Mouse (Mus musculus) midbrain, embryonic 15.5 days (tissue): ENCODE measurements around the gene Abhd14a. TPM values are rescaled to one million over a fixed set of nuclear protein-coding genes. Genes with fewer than 3 reads are reported as not detected.
A peak's percentile ranks its signal among the peaks of the same experiment; 100 is the strongest.

Experiments used
- ATAC-seq: fragments of 200-750 bp; cut with Nextera tagmentation; replicated peaks from 2 replicates; pipeline ENCODE4 v1.8.0; 2017; ENCODE audit warnings: moderate TSS enrichment
- H3K27ac ChIP-seq: fragments of 300-500 bp; sonication (generic); 2 replicates; pipeline ENCODE4 v1.5.1; 2015; ENCODE audit warnings: mild to moderate bottlenecking, inconsistent platforms
- H3K27me3 ChIP-seq: fragments of 300-500 bp; sonication (generic); replicated peaks from 2 replicates; pipeline ENCODE4 v1.6.1; 2015; ENCODE audit warnings: inconsistent platforms
- H3K36me3 ChIP-seq: fragments of 300-500 bp; sonication (generic); replicated peaks from 2 replicates; pipeline ENCODE4 v1.6.1; 2015; ENCODE audit warnings: inconsistent platforms
- H3K4me1 ChIP-seq: fragments of 300-500 bp; sonication (generic); 2 replicates; pipeline ENCODE4 v1.6.1; 2015; ENCODE audit warnings: inconsistent platforms
- H3K4me2 ChIP-seq: fragments of 300-500 bp; sonication (generic); 2 replicates; pipeline ENCODE4 v1.6.1; 2015; ENCODE audit warnings: inconsistent platforms, mild to moderate bottlenecking, moderate library complexity
- H3K4me3 ChIP-seq: fragments of 300-500 bp; sonication (generic); 2 replicates; pipeline ENCODE4 v1.5.1; 2015; ENCODE audit warnings: mild to moderate bottlenecking, inconsistent platforms
- H3K9ac ChIP-seq: fragments of 300-500 bp; sonication (generic); 2 replicates; pipeline ENCODE4 v1.6.1; 2015; ENCODE audit warnings: mild to moderate bottlenecking, inconsistent platforms
- H3K9me3 ChIP-seq: fragments of 300-500 bp; sonication (generic); 2 replicates; pipeline ENCODE4 v1.6.1; 2016; ENCODE audit warnings: inconsistent platforms
- WGBS: fragments of 180-500 bp; shearing (Covaris S2); methylation state at CpG from one replicate; pipeline ENCODE4 v1.1.7; 2015; ENCODE audit warnings: mixed read lengths; 5-methylcytosine and 5-hydroxymethylcytosine counted together
- polyA plus RNA-seq: library from polyadenylated mRNA; unstranded; fragments of >200 nt; fragmentation: Nextera tagmentation; extraction: Ambion mirVana; gene quantifications from 2 replicates; pipeline ENCODE4 v1.2.1, GENCODE M21; 2015

Abhd14a gene
- polyA plus RNA-seq, 1 experiment from 2014 or later: 71.3 TPM

DNA sequence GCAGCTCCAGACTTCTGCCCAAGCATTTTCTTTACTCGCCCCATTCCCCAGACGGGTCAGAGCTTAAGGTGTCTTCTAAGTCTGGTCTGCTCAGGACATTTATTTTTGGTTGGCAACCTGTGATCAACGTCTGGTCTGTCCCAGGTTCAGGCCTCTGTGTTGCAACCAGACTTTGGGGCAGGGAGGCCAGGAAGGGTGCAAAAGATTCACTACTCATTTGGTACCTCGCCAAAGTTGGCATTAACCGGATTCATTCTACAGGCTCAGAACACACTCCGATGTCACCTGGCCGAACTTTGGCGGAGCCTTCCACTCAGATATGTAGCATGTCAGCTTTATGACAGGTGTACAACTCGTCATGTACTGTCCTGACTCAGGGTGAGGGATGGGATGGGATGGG, 473 bp upstream of the Abhd14a start:
- peak; percentile 43; the same call in 1 of the 2 replicates for ATAC-seq
- 42% methylated on average over 9 of the region's 9 CpGs for WGBS
- peak overlapping the region; percentile 66; the same call in 1 of the 2 replicates for H3K9ac ChIP-seq
- H3K9me3 ChIP-seq: no peaks in the 10 kb centered on the region
- H3K4me3 ChIP-seq: peak overlapping the region; percentile 45
- peak overlapping the region; percentile 76 for H3K4me2 ChIP-seq
- no peaks in the 10 kb centered on the region for H3K36me3 ChIP-seq
- peaks cover 40% of the 10 kb centered on the region for H3K4me1 ChIP-seq
- H3K27me3 ChIP-seq: no peaks in the 10 kb centered on the region
- peak overlapping the region; percentile 70 for H3K27ac ChIP-seq

DNA sequence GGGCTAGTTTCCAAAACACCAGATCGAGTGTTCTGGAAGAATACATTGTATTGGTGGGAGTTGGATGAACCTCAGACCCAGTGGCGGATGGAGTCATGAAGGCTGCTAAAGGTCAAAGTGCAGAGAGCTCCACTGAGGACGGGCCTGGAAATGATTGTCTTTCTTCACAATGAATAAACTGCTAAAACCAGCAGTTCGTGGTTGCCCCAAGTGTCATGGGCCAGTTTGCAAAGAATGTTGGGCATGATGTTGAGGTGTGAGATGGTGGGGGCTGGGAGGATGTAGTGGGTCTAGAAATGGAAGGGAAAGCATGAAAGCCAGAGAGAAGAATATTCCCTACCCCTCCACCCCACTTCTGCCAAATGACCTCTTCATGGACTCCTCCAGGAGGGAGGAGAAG, 2.6 kb downstream of the Abhd14a start:
- Histone ChIP-seq H3K36me3 (no peaks in the 10 kb centered on the region), H3K4me2 (no peak overlapping the region), H3K4me3 (no peak overlapping the region), H3K9ac (no peak overlapping the region), H3K4me1 (peaks cover 28% of the 10 kb centered on the region), H3K27ac (no peak overlapping the region), H3K27me3 (no peaks in the 10 kb centered on the region), H3K9me3 (no peaks in the 10 kb centered on the region)
- no peak for ATAC-seq
- WGBS: 77% methylated on average over 4 of the region's 4 CpGs

DNA sequence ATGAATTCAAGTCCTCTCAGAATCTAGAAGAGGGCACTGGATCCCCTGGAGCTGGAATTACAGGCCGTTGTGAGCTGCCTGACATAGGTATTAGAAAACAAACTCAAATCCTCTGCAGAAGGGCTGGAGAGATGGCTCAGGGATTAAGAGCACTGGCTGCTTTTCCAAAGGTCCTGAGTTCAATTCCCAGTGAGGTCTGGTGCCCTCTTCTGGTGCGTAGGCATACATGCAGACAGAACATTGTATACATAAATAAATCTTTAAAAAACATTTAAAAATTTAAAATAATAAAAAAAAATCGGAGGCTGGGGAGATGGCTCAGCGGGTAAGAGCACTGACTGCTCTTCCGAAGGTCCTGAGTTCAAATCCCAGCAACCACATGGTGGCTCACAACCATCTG, 4.8 kb downstream of the Abhd14a start:
- no peak overlapping the region for H3K4me2 ChIP-seq
- no peak for ATAC-seq
- no peak overlapping the region for H3K27ac ChIP-seq
- 75% methylated on average over 5 of the region's 5 CpGs for WGBS
- H3K9ac ChIP-seq: no peak overlapping the region
- no peaks in the 10 kb centered on the region for H3K36me3 ChIP-seq
- peaks cover 27% of the 10 kb centered on the region for H3K4me1 ChIP-seq
- no peaks in the 10 kb centered on the region for H3K27me3 ChIP-seq
- H3K4me3 ChIP-seq: no peak overlapping the region
- no peaks in the 10 kb centered on the region for H3K9me3 ChIP-seq

DNA sequence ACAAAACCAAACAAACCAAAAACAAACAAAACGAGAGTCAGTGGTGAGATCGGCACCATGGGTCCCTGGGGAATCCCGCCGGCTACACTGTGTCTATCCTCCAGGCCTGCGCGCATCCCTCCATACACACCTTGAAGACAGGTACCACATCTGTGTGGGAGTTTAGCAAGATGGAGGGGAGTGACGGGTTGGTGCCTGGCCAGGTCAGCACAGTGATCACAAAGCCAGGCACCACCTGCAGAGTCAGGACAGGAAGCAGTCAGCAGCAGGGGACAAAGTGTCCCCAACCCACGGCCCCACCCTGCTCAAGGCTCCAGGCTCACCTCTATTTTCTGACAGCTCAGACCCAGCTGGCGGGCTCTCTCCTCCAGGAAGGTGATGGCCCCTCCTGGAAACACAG, 10.9 kb downstream of the Abhd14a start:
- Histone ChIP-seq H3K36me3 (peaks cover 12% of the 10 kb centered on the region), H3K9ac (no peak overlapping the region), H3K27ac (no peak overlapping the region), H3K27me3 (no peaks in the 10 kb centered on the region), H3K4me3 (no peak overlapping the region), H3K4me2 (no peak overlapping the region), H3K9me3 (no peaks in the 10 kb centered on the region), H3K4me1 (peaks cover 21% of the 10 kb centered on the region)
- no peak for ATAC-seq
- 82% methylated on average over 9 of the region's 9 CpGs for WGBS

DNA sequence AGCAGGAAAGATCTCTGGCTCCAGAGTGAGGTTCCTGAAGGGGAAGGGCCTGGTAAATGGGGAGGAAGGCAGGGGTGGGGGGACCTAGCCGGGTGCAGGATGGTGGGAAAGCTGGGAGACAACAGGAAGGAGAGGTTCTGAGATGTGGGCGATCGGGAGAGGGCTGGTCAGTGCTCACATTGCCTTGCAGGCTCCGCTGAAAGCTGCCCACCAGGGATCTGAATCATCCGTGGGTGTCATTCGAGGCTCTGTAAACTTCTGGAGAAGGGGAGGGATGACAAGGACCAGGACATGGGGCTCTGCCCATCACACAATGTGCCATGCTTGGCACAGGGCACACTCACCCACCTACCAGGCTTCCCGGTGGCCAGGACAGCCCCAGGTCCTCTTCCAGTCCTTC, 14.1 kb downstream of the Abhd14a start:
- 79% methylated on average over 7 of the region's 7 CpGs for WGBS
- Histone ChIP-seq H3K9ac (no peak overlapping the region), H3K4me1 (peaks cover 29% of the 10 kb centered on the region), H3K27me3 (no peaks in the 10 kb centered on the region), H3K36me3 (peaks cover 15% of the 10 kb centered on the region), H3K27ac (no peak overlapping the region), H3K4me3 (no peak overlapping the region), H3K9me3 (no peaks in the 10 kb centered on the region), H3K4me2 (no peak overlapping the region)
- no peak for ATAC-seq

DNA sequence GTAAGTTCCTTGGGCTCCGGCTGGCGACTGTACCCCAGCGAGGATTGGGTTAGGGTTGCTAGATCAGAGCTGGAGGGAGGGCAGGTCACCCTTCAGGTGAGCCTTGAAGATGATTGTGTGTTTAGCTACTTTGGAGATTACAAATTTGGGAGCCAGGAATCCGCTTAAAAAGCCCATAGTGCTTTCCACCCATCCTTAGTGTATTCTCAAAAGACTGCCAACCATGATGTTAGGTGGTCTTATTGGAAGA, 17.5 kb downstream of the Abhd14a start:
- Histone ChIP-seq H3K27me3 (no peaks in the 10 kb centered on the region), H3K4me1 (peaks cover 19% of the 10 kb centered on the region), H3K9ac (peak overlapping the region; percentile 83), H3K27ac (peak overlapping the region; percentile 95), H3K36me3 (peaks cover 15% of the 10 kb centered on the region), H3K9me3 (no peaks in the 10 kb centered on the region), H3K4me2 (peak overlapping the region; percentile 81), H3K4me3 (peak overlapping the region; percentile 66)
- WGBS: 1% methylated on average over 4 of the region's 4 CpGs
- no peak for ATAC-seq

DNA sequence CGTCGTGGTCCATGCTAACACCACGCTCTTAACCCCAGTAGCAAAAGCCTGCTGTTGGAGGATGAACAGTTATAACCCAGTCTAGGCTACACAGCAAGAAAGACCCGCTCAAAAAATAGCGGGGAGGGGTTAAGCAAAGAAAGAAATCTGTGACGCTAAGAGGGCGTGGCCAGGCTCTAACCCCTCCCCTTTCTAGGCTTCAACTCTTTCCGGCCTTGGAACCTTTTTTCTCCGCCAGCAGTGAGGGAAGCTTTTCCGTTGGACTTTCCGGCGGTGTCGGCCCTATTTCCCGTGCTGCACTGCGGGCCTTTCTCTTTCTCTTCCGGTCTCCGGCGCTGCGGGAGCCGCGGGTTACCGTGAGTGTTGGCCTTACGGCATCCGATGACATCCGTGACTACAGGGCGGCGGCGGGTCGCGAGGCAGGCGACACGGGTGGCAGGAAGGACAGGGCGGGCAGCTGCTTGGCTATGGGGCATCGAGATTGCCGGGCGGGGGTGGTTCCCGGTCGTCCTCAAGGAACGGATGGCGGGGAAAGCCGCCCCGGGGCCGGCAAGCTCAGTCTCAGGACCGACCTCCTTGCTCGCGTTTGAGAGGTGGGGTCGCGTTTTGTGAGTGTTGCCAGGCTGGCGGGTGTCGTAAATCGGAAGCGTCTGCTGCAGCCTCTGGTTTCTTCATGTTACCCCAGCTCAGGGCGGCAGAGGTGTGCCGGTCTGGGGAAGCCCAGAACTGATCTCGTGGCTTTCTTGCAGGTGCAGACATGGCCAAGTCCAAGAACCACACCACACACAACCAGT, 18.1 kb downstream of the Abhd14a start, which contains the start of gene Rpl29:
Gene Rpl29 (plus strand): TSS at position 234 of the 794 bp plus-strand sequence.
- Histone ChIP-seq H3K9me3 (no peaks in the 10 kb centered on the region), H3K36me3 (peaks cover 15% of the 10 kb centered on the region), H3K4me3 (peak within 1 kb of the TSS; percentile 66), H3K27ac (peak within 1 kb of the TSS; percentile 95), H3K4me1 (peaks cover 19% of the 10 kb centered on the region), H3K27me3 (no peaks in the 10 kb centered on the region), H3K9ac (peak within 1 kb of the TSS; percentile 83), H3K4me2 (peak within 1 kb of the TSS; percentile 81)
- ATAC-seq: peak; percentile 88
- WGBS: under 1% methylated on average over 55 of the region's 55 CpGs

DNA sequence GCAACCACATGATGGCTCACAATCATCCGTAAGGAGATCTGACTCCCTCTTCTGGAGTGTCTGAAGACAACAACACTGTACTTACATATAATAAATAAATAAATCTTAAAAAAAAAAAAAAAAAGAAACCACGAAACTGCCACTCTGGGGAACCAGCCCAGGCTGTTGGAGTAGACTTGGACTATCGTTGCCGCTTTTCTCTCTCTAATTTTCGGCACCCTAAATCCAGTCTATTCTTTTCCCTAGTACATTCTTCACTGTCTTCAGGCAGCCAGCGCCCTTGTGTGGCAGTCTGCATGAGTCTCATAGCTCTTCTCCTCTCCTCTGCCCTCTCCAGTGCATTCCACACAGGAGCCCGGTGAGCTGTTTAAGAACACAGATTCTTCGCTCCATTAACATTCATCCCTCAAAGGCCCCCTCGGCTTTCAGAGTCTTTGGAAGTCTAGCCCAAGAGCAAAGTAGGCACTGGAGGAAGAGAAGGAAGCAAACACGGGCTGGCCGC, 18.7 kb downstream of the Abhd14a start:
- peaks cover 19% of the 10 kb centered on the region for H3K4me1 ChIP-seq
- H3K4me3 ChIP-seq: peak overlapping the region; percentile 66
- H3K36me3 ChIP-seq: peaks cover 15% of the 10 kb centered on the region
- H3K27ac ChIP-seq: peak overlapping the region; percentile 95
- ATAC-seq: peak; percentile 73
- 9% methylated on average over 11 of the region's 11 CpGs for WGBS
- H3K9me3 ChIP-seq: no peaks in the 10 kb centered on the region
- H3K27me3 ChIP-seq: no peaks in the 10 kb centered on the region
- peak overlapping the region; percentile 81 for H3K4me2 ChIP-seq
- H3K9ac ChIP-seq: peak overlapping the region; percentile 60

DNA sequence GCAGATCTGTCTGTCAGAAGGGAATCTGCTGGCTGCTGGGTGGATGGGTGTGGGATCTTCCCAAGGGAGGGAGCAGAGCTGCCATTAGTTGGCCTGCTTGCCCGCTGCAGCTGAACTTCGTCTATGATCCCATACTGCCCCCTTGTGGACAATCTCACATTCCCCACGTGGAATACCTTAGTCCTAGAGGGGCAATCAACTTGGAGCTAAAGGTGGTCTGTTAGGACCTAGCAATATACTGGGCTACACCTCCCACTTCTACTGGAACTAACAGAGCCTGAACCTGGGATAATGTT, 25.7 kb downstream of the Abhd14a start:
- no peaks in the 10 kb centered on the region for H3K36me3 ChIP-seq
- peak overlapping the region; percentile 31; the same call in 1 of the 2 replicates for H3K27ac ChIP-seq
- H3K27me3 ChIP-seq: no peaks in the 10 kb centered on the region
- peak overlapping the region; percentile 35 for H3K4me2 ChIP-seq
- H3K9me3 ChIP-seq: no peaks in the 10 kb centered on the region
- WGBS: 0% methylated on average over 3 of the region's 3 CpGs
- ATAC-seq: peak; percentile 76
- no peak overlapping the region for H3K4me3 ChIP-seq
- H3K9ac ChIP-seq: no peak overlapping the region
- H3K4me1 ChIP-seq: peaks cover 29% of the 10 kb centered on the region

DNA sequence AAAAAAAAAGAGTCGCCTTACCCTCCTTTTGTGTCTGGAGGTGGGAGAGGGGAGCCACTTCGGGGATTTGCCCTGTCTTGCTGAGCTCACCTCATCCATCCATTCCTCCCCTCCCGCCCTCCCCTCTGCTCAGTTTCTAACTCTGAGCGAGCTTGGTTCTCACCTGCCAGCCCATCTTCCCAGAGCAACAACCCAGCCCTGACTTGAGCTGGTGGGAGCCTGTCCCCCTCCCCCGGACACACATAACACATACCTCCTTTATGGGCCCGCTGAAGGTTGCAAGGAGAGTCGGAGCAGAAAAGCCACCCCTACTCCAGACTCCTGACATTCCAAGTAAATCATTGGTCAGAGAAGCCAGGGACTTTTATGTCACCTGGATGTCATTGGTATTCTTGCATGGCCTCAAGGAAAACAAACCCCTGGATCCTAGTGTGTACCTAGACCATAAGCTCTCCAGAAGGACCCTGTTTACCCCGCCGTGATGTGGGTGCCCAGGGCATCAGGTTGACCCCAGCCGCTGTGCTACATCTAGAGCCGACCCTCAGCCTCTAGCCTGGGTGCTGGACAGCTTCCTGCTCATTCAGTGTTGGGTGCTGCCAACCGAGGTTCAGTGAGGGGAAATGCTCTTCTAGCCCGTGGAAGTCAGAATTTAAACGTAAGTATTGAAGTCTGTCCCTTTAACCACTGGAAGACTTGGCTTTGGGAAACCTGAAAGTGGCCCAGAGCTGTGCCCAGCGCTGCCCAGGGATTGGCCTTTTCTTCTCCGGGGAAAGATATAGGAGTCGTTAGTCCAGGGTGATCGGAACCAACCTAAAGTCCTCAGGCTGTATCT, 26.2 kb downstream of the Abhd14a start:
- H3K4me1 ChIP-seq: peaks cover 29% of the 10 kb centered on the region
- H3K9me3 ChIP-seq: no peaks in the 10 kb centered on the region
- peak overlapping the region; percentile 35 for H3K4me2 ChIP-seq
- WGBS: 7% methylated on average over 18 of the region's 18 CpGs
- no peaks in the 10 kb centered on the region for H3K27me3 ChIP-seq
- H3K36me3 ChIP-seq: no peaks in the 10 kb centered on the region
- peak overlapping the region; percentile 31 for H3K27ac ChIP-seq
- ATAC-seq: peak; percentile 15
- H3K9ac ChIP-seq: no peak overlapping the region
- H3K4me3 ChIP-seq: no peak overlapping the region

DNA sequence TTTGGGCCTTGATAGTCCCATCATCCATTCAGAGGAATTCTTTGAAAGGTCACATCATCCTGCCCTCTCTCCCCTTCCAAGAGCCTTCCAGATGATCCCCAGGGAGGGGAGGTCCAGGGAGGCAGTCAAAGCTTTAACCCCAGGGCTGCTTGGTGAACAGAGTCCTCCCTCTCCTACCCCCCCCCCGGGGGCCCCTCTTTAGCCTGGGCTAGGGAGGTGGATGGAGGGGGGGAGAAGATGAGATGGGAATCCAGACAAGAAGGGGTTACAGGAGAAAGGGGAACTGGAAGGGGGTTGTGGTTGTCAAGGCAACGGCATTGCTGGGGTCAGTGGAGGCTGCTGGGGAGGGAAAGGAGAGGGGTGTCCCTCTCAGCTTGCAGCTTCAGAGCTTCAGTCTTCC, 26.9 kb downstream of the Abhd14a start:
- no peaks in the 10 kb centered on the region for H3K9me3 ChIP-seq
- H3K9ac ChIP-seq: no peak overlapping the region
- H3K27me3 ChIP-seq: no peaks in the 10 kb centered on the region
- H3K4me2 ChIP-seq: peak overlapping the region; percentile 35
- H3K27ac ChIP-seq: 0 out of 2 replicates have a peak overlapping the region, but pooled peaks have one; percentile 22
- 0% methylated on average over 2 of the region's 2 CpGs for WGBS
- H3K4me1 ChIP-seq: peaks cover 29% of the 10 kb centered on the region
- no peak overlapping the region for H3K4me3 ChIP-seq
- H3K36me3 ChIP-seq: no peaks in the 10 kb centered on the region
- no peak for ATAC-seq

DNA sequence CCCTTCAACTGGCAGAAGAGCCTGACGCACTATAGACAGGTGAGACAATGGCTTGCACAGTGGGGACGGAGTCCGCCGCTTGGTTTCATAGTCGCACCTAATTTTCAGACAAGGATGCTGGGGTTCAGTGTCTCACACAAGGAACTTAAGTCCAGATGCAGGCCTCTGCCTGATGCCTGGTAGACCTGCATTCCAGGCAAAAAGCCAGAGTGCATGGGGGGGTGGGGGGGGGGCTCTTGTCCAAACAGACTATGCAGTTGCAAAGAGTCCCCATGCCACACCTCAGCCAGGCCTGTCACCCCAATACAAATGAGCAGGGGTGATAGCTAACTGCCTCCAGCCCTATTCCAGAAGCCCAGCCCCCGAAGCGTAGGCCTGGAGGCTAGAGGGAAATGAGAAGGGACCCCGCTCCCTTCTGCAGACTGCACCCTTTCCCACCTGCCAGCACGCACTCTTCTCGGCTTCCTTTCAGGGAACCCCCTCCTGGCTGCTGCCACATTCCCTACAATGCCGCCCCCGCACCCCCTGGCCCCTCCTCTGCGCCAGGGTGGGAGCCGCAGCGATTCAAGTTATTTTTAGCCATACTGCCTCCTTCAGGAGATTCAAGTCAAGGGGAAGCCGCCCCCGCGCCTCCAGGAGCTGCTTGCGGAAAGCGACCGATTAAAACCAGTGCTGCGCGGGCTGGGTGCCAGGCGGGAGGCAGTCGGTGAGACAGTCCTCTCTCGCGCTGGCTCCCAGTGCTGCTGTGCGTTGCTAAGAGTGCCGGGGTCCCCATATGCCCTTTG, 29.4 kb downstream of the Abhd14a start:
- peak; percentile 57 for ATAC-seq
- WGBS: 15% methylated on average over 29 of the region's 29 CpGs
- Histone ChIP-seq H3K36me3 (no peaks in the 10 kb centered on the region), H3K27ac (peak overlapping the region; percentile 27), H3K27me3 (no peaks in the 10 kb centered on the region), H3K4me1 (peaks cover 29% of the 10 kb centered on the region), H3K4me2 (peak overlapping the region; percentile 61), H3K9ac (peak overlapping the region; percentile 33), H3K4me3 (peak overlapping the region; percentile 26), H3K9me3 (no peaks in the 10 kb centered on the region)
